Comparison of ENCODE assay signal across 14 mouse cellular contexts in genomic region chr17:21536676-21537075, GRCm38 (mm10). TPM values are rescaled to one million over a fixed set of nuclear protein-coding genes. Genes with fewer than 3 reads are reported as not detected.
DNase-seq lines count a peak whose midpoint lies in the region; ATAC-seq lines count a peak whose summit lies in the region.
"Had no signal": no experiment of that assay in that cellular context is flagged by ENCODE, and none has a peak within 500 bp of the region (broad histone marks: within the 10 kb centered on the region; RNA-seq: fewer than 3 reads in every experiment).

No protein-coding gene starts in this region.

- no peaks in the 10 kb centered on the region for H3K27me3 ChIP-seq in heart, embryonic 13.5 days (replicated peaks)
- no peaks in the 10 kb centered on the region for H3K27me3 ChIP-seq in forebrain, embryonic 15.5 days
- H3K27me3 ChIP-seq: embryonic facial prominence, embryonic 13.5 days had no signal

- 56% methylated on average over 2 of the region's 2 CpGs for WGBS in heart, embryonic 13.5 days
- WGBS in forebrain, embryonic 15.5 days: 81% methylated on average over 2 of the region's 2 CpGs

- H3K4me2 ChIP-seq in heart, embryonic 13.5 days: peak overlapping the region; percentile 85
- H3K4me2 ChIP-seq in forebrain, embryonic 15.5 days (replicated peaks): no peak overlapping the region

- 0 out of 2 replicates have a peak overlapping the region, but pooled peaks have one; percentile 72 for H3K4me3 ChIP-seq in heart, embryonic 13.5 days
- H3K4me3 ChIP-seq in forebrain, embryonic 15.5 days: no peak overlapping the region

- no peak overlapping the region for H3K27ac ChIP-seq in heart, embryonic 13.5 days (replicated peaks)
- no peak overlapping the region for H3K27ac ChIP-seq in forebrain, embryonic 15.5 days (replicated peaks)
- H3K27ac ChIP-seq: embryonic facial prominence, embryonic 13.5 days had no signal

- no peaks in the 10 kb centered on the region for H3K36me3 ChIP-seq in heart, embryonic 13.5 days
- H3K36me3 ChIP-seq in forebrain, embryonic 15.5 days: no peaks in the 10 kb centered on the region
- H3K36me3 ChIP-seq: embryonic facial prominence, embryonic 13.5 days had no signal

- H3K9me3 ChIP-seq in heart, embryonic 13.5 days: no peaks in the 10 kb centered on the region
- no peaks in the 10 kb centered on the region for H3K9me3 ChIP-seq in forebrain, embryonic 15.5 days
- H3K9me3 ChIP-seq: embryonic facial prominence, embryonic 13.5 days; G1E had no signal

- no peak for DNase-seq in heart, postnatal 4 days
- DNase-seq in lung, postnatal 36 days: peak; percentile 32
- no peak for DNase-seq in lung, postnatal 4 days
- peak; percentile 48 for DNase-seq in adrenal gland, postnatal 14 days
- no peak for DNase-seq in left cerebral cortex, postnatal 25 days (ENCODE audit: low spot score in 2 of 2)
- DNase-seq in layer of hippocampus, adult 8-10 months (ENCODE audit: low spot score in 2 of 2): no peak
- DNase-seq: cerebellum, postnatal 10 days; heart, postnatal 14 days; kidney, adult 18-20 months; left cerebral cortex, postnatal 4 days had no signal

- intact Hi-C loops in left cerebral cortex, postnatal 25 days (cut with DNase I): loop anchor here (10.0 kb wide), 1 partner anchor 592 kb away; the partner anchor contains the start of gene Ppp2r1a

- ATAC-seq in heart, embryonic 13.5 days (ENCODE audit: extremely low read depth, insufficient number of reproducible peaks, low FRiP score, low TSS enrichment): no peak
- ATAC-seq in forebrain, embryonic 15.5 days (replicated peaks): no peak

- H3K9ac ChIP-seq in heart, embryonic 13.5 days: no peak overlapping the region
- H3K9ac ChIP-seq in forebrain, embryonic 15.5 days (replicated peaks): no peak overlapping the region

- peaks cover 21% of the 10 kb centered on the region for H3K4me1 ChIP-seq in heart, embryonic 13.5 days
- peaks cover 20% of the 10 kb centered on the region for H3K4me1 ChIP-seq in forebrain, embryonic 15.5 days

RNA-seq across cellular contexts. Expression of gene Zfp52, which starts 1.3 kb away (rescaled TPM):
- 2.7 and 3.3 TPM in 2 replicates for polyA plus RNA-seq in heart, embryonic 13.5 days (2015; fragmentation: Nextera tagmentation; extraction: Ambion mirVana)
- total RNA-seq in heart, postnatal 4 days (2021): 1 to 10 TPM; 6.7 to 7.6 TPM
- total RNA-seq in adrenal gland, postnatal 14 days (2021): 30.6 and 31.5 TPM in 2 replicates
- 1 to 10 TPM; 6.0 to 6.3 TPM for total RNA-seq in left cerebral cortex, postnatal 25 days (2021)
- 2.0 and 2.4 TPM in 2 replicates for polyA plus RNA-seq in forebrain, embryonic 15.5 days (2015; fragmentation: Nextera tagmentation; extraction: Ambion mirVana)
- total RNA-seq in layer of hippocampus, adult 8-10 months (2022): 10 to 100 TPM in 1 of 4 experiments, 1 to 10 TPM in 3; 7.4 to 11.9 (median 8.2) TPM

RNA-seq across cellular contexts. Expression of gene Zfp948, which starts 30.1 kb away (rescaled TPM):
- polyA plus RNA-seq in heart, embryonic 13.5 days (2015; fragmentation: Nextera tagmentation; extraction: Ambion mirVana): 11.9 and 13.0 TPM in 2 replicates
- 10 to 100 TPM; 11.0 to 12.7 TPM for total RNA-seq in heart, postnatal 4 days (2021)
- total RNA-seq in adrenal gland, postnatal 14 days (2021): 10.2 and 12.9 TPM in 2 replicates
- 10 to 100 TPM; 11.9 to 12.1 TPM for total RNA-seq in left cerebral cortex, postnatal 25 days (2021)
- polyA plus RNA-seq in forebrain, embryonic 15.5 days (2015; fragmentation: Nextera tagmentation; extraction: Ambion mirVana): 18.6 and 19.5 TPM in 2 replicates
- total RNA-seq in layer of hippocampus, adult 8-10 months (2022): 10 to 100 TPM; 10.9 to 15.0 (median 11.3) TPM

RNA-seq across cellular contexts. Expression of gene Zfp53, which starts 47.9 kb away (rescaled TPM):
- polyA plus RNA-seq in heart, embryonic 13.5 days (2015; fragmentation: Nextera tagmentation; extraction: Ambion mirVana): 5.7 and 6.2 TPM in 2 replicates
- 1 to 10 TPM; 2.6 to 3.0 TPM for total RNA-seq in heart, postnatal 4 days (2021)
- total RNA-seq in adrenal gland, postnatal 14 days (2021): 4.8 and 5.6 TPM in 2 replicates
- total RNA-seq in left cerebral cortex, postnatal 25 days (2021): 1 to 10 TPM; 4.0 to 4.7 TPM
- polyA plus RNA-seq in forebrain, embryonic 15.5 days (2015; fragmentation: Nextera tagmentation; extraction: Ambion mirVana): 10.9 and 11.3 TPM in 2 replicates
- 1 to 10 TPM; 4.3 to 6.4 (median 5.3) TPM for total RNA-seq in layer of hippocampus, adult 8-10 months (2022)

Comparison
In these comparisons a context has a peak if more than half of its experiments do, and no peak if none do; other contexts are left out.
1. DNase-seq: peak in lung, postnatal 36 days (single experiment) and adrenal gland, postnatal 14 days (single experiment); none in heart, postnatal 4 days (single experiment), lung, postnatal 4 days (0 of 2), left cerebral cortex, postnatal 25 days (0 of 2) and layer of hippocampus, adult 8-10 months (0 of 2).